Mouse (Mus musculus) c-Kit-positive CD71-positive TER-119-negative erythroid progenitor cells, embryonic 14.5 days (primary cell): ENCODE data around the gene Nudc.

Experiments
- DNase-seq: peaks from one replicate; pipeline ENCODE4 v3.0.0-alpha.2; 2013; ENCODE audit warnings: low read depth

Gene Nudc

DNA sequence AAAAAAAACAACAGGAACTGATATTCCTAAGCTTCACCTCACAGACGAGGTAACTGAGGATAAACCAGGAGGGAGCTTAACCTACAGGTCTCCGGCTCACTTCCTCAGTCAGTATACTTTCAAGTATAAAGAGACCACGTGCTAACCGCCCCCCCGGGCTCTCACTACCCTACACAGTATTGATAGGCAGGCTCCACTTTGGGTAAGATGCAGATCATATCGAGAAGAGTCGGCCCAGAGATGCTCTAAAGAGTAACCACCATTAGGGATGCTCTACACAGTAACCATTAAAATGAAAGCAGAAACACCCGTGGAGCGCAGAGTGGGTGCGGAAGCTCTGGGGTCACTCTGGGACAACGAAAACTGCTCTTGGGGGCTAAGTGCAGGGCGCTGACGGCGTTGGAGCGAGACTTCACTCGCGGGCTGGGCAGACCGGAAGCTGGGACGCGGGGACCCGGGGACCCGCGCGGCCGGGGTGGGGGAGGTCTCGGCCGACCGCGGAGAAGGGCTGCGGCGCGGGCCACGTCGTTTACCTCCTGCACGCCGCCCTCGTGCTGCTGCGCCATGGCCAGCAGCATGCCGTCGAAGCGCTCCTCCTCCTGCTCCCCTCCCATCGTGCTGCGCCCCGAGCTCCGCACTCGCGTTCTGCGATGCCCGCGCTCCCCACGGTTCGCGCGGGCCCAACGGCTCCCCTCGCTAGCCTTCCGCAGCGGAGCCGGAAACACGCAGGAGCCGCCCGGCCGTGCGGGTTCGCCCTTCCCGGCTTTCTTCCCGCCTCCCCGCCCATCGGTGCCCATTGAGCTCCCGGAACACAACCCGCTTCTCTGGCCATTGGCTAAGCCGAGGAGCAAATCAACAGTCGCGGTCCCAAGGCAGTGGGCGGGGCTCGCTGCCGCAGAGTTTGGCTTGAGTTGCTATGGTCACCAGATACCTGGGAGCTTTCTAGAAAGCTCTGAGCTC is at the start of gene Nudc:
TSS of gene Nudc (minus strand) at position 725 of the 960 bp plus-strand sequence.
- DNase-seq, result peak; percentile 96

DNA sequence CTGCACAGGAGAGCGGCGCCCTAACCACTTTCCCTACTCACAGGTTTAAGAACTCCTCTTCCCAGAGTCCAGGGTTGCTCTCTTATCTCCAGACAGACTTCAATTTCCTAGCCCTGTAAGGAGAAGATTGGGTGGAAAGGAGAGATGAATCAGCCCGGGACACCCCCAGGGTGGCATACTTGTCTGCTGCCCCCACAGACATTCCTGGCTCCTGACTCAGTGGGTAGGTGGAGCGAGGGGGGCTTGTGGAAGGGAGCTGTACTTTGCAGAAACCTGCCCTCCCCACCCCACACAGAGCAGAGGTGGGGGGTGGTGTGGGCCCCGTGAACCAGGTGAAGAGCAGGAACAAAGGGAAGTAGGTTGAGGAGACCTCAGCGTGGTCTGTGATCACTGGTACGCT is 49.7 kb upstream of the Nudc start:
- no peak for DNase-seq

DNA sequence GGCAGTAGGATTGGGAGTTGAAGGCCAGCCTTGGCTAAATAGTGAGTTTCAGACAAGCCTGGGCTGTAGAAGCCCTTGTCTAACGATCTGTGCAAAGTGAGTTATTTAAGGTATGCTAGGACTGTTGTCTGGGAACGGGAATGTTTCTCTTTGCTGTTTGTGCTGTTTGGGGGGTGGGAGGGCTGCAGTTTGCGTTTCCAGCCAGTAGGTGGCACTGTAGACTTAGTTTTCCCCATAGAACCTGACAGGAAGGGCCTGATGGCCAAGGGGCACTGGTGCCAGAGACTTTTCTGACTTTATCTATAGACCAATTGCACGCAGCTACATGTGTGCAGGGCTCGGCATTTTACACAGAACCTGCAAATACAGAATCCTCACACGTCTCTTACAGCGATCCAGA is 46.8 kb upstream of the Nudc start:
- DNase-seq, result no peak

DNA sequence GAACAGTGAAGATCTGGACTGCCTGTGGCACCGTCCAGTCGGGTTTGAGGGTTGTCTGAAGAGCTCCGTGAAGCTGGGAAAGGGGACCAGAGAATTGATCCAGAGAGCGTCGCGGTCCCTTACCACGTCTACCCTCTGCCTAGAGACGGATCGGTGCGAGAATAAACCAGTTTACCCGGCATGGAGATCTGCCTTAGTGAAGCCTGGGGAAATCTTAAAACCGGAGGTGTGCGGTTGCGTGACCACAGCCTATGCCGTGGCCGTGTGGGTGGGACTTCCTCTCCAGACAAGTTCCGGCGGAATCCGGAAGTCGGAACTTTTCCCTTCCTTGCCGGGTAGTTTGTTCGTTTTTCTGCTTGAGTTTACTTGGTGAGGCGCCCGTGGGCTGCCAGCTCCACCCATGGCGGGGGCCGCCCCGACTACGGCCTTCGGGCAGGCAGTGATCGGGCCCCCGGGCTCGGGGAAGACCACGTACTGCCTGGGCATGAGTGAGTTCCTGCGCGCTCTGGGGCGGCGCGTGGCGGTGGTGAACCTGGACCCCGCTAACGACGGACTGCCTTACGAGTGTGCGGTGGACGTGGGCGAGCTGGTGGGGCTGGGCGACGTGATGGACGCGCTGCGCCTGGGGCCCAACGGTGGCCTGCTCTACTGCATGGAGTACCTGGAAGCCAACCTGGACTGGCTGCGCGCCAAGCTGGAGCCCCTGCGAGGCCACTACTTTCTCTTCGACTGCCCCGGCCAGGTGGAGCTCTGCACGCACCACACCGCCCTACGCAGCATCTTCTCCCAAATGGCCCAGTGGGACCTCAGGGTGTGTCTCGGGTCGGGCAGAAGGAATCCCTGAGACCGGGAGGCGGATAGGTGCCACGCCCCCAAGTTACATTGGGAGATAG is 38.5 kb upstream of the Nudc start, which contains the start of gene Gpn2:
TSS of gene Gpn2 (plus strand) at position 304 of the 893 bp plus-strand sequence.
- peak; percentile 83 for DNase-seq

DNA sequence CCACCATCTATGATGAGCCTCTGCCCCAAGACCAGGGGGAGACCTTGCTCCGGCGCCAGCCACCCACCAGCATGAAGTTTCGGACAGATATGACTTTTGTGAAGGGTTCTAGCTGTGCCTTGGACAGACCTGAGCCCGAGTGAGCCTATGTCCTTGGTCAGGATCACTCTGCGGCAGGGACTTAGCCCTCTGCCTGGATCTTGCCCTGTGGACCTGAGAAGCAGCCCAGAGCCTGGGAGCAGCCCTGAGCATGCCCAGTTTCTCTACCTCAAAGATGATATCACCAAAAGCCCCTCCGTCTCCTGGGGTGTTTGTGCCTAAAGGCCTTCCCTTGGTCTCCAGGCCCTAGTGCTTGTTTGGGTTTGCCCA is 37.9 kb upstream of the Nudc start:
- DNase-seq, result no peak

DNA sequence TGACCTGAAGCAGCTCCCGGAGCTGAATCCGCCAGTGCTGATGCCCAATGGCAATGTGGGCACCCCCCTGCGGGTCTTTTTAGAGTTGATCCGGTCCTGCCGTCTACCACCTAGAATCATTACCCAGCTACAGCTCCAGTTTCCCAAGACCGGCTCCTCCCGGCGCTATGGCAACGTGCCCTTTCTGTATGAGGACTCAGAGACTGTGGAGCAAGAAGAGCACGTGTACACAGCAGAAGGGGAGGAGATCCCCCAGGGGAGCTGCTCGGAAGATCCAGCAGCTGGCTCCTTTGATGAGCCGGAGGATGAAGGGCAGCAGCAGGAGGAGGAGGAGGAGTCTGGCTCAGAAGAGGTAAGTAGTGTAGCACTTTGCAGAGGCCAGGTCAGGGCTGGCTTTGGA is 32.2 kb upstream of the Nudc start:
- DNase-seq, result no peak

DNA sequence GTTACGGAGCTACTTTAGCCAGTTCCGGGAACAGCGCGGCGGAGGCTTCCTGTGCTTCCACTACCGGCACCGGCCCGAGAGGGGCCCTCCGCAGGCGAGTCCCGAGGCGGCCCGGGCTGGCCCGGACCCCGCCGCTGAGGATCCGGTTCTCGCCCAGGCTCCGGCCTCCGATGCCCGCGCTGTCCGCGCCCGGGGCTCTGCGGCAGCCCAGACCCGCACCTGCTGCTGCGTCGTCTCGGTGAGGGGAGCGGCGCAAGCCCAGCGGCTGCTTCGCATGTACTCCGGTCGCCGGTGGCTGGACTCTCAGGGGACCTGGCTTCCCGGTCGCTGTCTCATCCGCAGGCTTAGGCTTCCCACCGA is 29.0 kb upstream of the Nudc start:
- no peak for DNase-seq

DNA sequence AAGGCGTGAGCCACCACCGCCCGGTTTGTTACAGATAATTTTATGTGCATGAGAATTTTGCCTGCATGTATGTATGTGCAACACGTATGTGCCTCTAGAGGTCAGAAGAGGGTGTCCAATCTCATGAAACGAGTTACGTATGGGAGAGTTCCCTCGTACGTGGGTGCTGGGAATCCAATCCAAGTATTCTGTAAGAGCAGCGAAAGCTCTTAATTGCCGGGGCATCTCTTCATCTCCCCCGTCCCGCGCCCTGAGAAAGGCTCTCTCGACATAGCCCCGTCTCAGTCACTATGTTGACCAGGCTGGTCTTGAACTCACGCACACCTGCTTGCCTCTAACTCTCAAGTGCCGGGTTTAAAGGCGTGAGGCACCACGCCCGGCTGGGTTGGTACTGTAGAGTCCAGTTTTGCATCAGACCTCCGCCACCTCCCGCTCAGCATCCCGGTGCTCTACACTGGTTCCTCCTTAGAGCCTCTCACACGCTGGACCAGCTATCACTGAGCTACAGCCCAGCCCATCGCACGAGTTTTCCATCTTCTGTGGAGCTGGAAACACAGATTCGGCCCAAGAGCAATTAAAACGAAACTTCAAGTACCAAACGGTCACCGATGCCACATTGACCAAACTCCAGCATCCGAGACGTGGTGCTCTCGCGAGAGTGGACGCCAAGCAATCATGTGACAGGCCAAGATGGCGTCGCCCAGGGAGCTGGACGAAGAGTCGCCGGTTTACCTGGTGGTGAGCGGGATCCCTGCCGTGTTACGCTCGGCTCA is 28.5 kb upstream of the Nudc start, which contains the start of gene Gpatch3:
TSS of gene Gpatch3 (plus strand) at position 676 of the 773 bp plus-strand sequence.
- peak; percentile 92 for DNase-seq

DNA sequence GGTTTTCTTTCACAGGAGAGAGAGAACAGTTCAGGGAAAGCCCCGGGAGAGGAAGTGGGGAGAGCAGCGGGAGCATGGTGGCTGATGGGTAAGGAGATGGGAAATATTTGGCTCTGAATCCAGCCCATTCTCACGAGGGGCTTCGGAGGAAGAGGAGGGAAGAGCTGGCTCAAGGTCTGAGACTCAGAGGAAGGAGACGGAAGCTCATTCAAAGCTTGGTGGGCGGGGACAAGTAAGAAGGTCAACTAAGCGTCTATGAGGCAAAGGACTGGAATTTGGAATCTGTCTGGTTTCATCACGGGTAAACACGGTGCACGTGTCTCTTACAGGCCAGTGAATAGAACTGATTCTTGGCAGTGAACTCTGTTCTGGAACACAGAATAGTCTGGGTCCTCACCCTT is 24.3 kb upstream of the Nudc start:
- DNase-seq, result no peak

DNA sequence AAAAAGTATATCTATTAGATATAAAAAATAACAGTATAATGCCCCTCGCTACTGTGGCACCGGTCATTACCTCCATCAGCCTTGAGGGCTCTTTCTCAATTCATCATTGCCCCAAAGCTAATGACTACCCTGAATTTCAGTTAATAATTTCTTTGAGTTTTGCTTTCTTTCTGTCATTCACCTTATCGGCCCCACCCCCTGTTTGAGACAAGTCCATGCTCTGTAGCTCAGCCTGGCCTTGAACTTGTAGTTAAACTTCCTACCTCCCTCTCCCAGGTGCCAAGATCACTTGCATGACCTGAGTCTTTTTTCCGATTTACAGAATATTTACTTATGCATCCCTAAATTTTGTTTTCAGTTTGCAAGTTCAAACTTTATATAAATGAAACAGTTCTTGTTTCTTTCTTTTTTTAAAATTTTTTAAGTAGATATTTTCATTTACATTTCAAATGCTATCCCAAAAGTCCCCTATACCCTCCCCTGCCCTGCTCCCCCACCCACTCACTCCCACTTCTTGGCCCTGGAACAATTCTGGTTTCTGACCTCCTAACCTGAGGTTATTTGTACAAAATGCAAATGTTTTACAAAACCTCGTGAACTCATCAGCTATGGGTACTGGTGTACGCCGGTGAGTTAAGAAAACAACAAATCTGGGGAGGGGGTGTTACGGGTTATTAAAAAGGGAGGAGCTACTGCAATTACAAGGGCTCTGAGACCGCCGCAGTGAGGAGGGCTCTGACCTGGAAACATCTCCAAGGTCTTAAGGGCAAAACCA is 23.7 kb upstream of the Nudc start:
- no peak for DNase-seq

DNA sequence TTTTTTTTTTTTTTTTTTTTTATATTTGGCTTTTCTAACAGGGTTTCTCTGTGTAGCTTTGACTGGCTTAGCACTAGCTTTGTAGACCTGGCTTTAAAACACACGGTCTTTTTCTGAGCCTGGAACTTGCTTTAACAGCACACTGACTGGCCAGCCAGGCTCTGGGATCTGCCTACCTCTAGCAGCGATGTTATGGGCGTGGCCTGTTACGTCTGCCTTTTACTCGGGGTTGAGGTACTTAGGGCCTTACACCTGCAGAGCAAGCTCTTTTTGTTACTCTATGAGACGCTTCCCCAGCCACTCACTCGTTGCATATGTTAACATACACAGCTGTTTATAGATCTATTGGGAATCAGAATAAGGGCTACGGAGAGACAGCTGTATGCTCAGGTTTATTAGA is 21.5 kb upstream of the Nudc start:
- DNase-seq, result no peak

DNA sequence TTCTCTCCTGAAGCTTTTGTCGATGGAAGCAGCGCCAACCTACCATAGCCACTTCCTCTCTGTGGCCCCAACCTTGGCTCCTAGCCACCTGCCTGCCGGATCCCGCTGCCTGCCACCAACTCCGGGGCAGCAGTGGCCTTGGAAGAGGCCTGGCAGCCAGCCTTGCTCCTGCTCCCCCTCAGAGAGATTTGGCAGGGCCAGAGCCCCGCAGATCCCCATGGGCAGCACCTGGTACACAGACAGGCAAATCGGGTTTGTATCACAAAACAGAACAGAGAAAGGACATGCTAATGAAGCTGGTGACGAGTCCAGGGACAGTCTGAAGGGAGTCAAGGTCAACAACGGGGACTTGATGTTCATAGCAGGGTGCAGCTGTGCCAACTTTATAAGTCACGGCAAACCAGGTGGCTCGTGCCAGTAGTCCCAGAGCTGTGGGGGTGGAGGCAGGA is 17.4 kb upstream of the Nudc start:
- DNase-seq, result no peak

DNA sequence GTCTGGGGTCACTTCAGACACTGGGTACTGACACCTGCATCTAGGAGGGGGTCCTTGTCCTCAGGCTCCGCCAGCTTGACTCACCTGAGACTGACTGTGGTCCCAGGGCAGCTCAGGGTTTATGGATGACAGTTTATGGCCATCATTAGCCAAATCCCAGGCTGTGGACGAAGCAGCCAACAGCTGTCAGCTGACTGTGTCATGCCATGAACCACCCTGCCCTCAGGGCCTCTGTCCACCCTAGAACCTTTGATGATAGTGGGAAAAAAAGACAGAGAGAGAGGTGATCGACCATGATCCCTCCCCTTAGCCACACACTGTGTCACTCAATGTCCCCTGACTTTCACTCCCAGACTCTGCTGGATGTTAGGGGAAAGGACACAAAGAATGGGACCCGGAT is 15.8 kb upstream of the Nudc start:
- DNase-seq, result no peak

DNA sequence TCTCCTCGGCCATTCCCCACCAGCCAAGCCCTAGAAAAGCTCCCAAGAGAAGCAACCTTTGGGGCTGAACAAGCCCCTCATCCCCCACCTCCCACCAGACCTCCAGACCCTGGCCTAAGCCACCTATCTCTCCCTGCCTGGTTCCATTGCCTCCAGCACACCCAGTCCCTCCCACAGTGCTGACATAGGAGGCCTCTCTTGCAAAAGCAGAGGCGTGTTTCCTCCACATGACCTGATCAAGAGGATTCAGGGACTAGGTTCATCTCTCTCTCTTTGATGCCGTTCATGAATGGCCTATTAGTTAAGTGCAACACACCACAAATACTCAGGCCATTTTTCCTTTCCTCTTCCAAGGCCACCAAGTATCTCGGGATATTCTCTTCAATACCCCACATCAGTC is 14.1 kb upstream of the Nudc start:
- DNase-seq, result no peak

DNA sequence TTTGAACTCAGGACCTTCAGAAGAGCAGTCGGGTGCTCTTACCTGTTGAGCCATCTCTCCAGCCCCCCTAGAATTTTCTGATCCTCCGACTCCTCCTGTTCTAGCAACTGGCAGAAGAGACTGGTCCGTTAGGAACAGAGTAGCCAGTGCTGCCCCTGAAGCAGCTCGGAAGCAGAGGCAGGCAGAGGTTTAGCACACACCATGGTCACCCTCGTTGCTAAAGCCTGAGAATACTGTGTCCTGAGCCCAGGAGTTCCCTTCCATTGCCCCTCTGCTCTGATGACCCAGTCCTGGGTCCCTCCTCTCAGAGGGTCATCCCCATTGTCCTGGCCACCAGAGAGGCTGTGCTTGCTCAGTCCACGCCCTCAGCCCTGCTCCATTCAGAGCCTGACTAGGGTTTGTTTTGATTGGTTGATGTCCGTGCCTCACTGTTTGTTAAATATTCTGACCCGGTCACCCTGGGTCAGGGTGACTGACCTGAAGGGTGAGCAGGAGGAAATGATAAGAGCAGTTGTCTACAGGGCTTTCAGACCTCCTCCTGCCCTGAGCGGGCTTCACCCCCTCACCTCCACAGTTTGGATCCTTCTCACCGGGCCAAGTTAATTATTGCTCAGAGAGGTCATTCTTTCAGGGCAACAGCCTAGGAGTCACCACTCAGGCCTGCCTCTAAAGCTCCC is 11.4 kb upstream of the Nudc start:
- DNase-seq, result no peak

DNA sequence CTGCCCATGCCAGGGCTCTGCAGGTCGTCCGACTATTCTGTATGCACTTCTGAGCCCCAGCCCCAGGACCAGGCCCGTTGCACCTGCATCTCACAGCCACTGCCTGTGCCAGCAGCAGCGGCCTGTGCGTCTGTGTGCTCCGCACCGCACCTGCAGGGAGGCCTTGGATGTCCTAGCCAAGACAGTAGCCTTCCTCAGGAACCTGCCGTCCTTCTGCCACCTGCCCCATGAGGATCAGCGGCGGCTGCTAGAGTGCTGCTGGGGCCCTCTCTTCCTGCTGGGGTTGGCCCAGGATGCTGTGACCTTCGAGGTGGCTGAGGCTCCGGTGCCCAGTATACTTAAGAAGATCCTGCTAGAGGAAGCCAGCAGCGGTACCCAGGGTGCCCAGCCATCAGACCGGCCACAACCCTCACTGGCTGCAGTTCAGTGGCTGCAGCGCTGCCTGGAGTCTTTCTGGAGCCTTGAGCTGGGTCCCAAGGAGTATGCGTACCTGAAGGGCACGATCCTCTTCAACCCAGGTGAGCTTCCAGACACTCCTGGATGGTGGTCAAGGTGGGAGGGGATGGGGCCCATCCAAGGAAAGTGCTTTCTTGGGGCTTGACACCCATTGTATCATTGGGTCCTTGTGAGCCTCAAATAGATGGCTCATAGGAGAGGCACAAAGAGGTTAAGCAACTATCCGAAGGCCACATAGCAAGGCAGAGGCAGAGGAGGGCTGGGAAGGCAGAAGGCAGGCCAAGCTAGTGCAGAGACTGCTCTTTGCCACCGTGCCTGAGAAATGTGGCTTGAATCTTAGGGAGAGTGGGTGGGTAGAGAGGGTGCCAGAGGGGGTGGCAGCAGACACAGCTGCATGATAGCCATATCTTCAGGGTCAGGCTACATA is 7.9 kb upstream of the Nudc start:
- DNase-seq, result no peak

DNA sequence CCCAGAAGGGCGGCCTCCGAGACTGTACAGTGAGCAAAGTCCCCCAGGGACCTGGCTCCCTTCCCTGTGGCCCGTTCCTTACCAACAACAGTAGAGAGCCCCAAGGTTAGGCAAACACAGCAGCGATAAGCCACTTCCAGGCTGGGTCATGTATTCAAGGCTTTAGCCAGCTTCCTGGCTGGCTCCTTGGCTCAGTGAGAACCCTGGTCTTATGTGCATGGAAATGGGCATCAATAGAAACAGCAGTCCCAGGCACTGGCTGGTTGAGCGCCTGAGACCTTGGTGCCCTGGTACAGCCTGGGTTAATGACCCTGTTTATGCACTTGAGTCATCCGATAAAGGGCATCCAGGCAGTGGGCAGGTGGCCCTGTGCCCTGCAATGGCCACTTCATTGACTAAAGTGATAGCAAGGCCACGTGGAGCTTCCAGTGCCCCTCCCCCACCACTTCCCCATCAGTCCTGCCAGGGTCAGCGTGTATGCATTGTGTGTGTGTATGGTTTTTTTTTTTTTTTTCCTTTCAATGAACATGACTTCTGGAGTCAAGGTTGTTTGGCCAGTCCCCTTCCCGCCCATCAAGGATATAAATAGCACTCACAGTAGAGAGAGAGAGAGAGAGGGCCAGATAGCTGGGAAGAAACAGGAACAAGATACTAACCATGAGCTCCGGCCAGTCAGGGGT is 7.1 kb upstream of the Nudc start, which contains the start of gene Nr0b2:
TSS of gene Nr0b2 (plus strand) at position 609 of the 680 bp plus-strand sequence.
- DNase-seq, result no peak

DNA sequence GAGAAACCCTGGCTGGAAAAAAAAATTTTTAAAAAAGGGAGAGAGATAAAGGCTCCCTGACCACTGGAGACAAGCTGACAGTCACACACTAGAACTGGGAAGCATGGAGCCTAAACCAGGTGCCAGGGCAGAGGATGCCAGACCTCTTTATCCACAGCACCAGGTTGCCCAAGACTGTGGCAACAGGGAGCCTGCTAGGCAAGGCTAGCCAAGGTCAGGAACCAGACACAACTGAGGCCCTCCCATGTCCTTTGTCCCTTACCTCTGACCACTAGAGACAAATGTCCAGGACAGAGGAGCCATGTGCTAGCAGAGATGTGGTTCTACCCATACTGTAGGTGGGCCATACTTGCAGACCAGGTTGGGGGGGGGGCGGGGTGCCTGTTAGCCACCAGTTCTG is 6.2 kb upstream of the Nudc start:
- no peak for DNase-seq

DNA sequence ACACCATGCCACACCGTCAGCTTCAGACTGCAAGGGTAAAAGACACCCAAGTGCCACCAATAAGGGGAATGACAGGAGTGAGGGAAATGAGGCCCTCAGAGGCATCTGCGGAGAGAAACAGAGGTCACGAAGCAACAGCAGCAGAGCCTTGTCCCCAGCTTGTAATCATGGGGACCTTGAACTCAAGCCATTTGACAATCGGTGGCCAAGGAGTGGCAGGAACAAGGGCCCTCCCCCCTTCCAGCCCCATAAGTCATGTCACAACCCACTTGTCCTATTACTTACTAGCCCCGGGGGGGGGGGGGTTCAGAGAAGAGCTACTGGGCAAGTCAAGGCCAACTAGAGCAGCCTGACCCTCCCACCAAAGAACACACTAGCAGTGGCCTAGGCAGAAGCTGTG is 9.1 kb downstream of the Nudc start:
- DNase-seq, result no peak
